Mouse (Mus musculus) liver, adult 2 months (tissue): ENCODE results near the gene Wdpcp. TPM values are rescaled to one million over a fixed set of nuclear protein-coding genes. Genes with fewer than 3 reads are reported as not detected.

ENCODE experiments used
- DNase-seq: peaks from one replicate; pipeline ENCODE4 v3.0.0-alpha.2; 2011; ENCODE audit warnings: low read depth, low spot score; ENCODE audit errors: extremely low read depth
- H3K27ac ChIP-seq: fragments of 200-500 bp; replicated peaks from 2 replicates; pipeline ENCODE4 v1.5.1; 2012; ENCODE audit warnings: low read depth, mild to moderate bottlenecking, control low read depth, inconsistent platforms, low read length; ENCODE audit not compliant: insufficient read depth
- H3K27me3 ChIP-seq: fragments of 200-500 bp; 2 replicates; pipeline ENCODE4 v1.6.1; 2012; ENCODE audit warnings: mild to moderate bottlenecking, moderate library complexity, low read length, inconsistent platforms; ENCODE audit not compliant: control insufficient read depth, insufficient read depth
- H3K36me3 ChIP-seq: fragments of 200-500 bp; 2 replicates; pipeline ENCODE4 v1.6.1; 2012; ENCODE audit warnings: low read length, inconsistent platforms; ENCODE audit not compliant: control insufficient read depth, insufficient read depth
- H3K4me1 ChIP-seq: fragments of 200-500 bp; 2 replicates; pipeline ENCODE4 v1.6.1; 2011; ENCODE audit warnings: low read length; ENCODE audit not compliant: control insufficient read depth, insufficient read depth
- H3K4me3 ChIP-seq: fragments of 200-500 bp; 2 replicates; pipeline ENCODE4 v1.5.1; 2011; ENCODE audit warnings: low read depth, mild to moderate bottlenecking, control low read depth, low read length, moderate library complexity; ENCODE audit not compliant: insufficient read depth
- H3K79me2 ChIP-seq: fragments of 200-500 bp; 2 replicates; pipeline ENCODE4 v1.6.1; 2012; ENCODE audit warnings: inconsistent platforms, mild to moderate bottlenecking, low read length, moderate library complexity; ENCODE audit not compliant: control insufficient read depth, insufficient read depth
- H3K9ac ChIP-seq: fragments of 200-500 bp; 2 replicates; pipeline ENCODE4 v1.6.1; 2012; ENCODE audit warnings: low read depth, mild to moderate bottlenecking, control low read depth, inconsistent platforms, low read length
- CTCF ChIP-seq: fragments of 200-500 bp; IDR thresholded peaks from 2 replicates; pipeline ENCODE4 v1.5.1; 2011; ENCODE audit warnings: low read depth, low read length, control low read depth
- POLR2A ChIP-seq: fragments of 200-500 bp; IDR thresholded peaks from 2 replicates; pipeline ENCODE4 v1.6.1; 2011; ENCODE audit warnings: low read length, control low read depth; ENCODE audit not compliant: insufficient read depth; ENCODE audit errors: extremely low read depth
- WGBS: fragments of 180-500 bp; shearing (Covaris S2); methylation state at CpG from one replicate; pipeline ENCODE4 v1.1.7; 2018; 5-methylcytosine and 5-hydroxymethylcytosine counted together
- polyA plus RNA-seq: library from polyadenylated mRNA; depleted of rRNA; stranded (reverse); fragments of >200 nt; gene quantifications from 2 replicates; pipeline ENCODE4 v1.2.3, GENCODE M21; 2012
- total RNA-seq: library from RNA; depleted of rRNA; stranded (reverse); fragments of >200 nt; gene quantifications from 2 replicates; pipeline ENCODE4 v1.2.3, GENCODE M21; 2014

Gene Wdpcp
- total and polyA plus RNA-seq, 2 experiments: 0.94 to 4.8 TPM

DNA sequence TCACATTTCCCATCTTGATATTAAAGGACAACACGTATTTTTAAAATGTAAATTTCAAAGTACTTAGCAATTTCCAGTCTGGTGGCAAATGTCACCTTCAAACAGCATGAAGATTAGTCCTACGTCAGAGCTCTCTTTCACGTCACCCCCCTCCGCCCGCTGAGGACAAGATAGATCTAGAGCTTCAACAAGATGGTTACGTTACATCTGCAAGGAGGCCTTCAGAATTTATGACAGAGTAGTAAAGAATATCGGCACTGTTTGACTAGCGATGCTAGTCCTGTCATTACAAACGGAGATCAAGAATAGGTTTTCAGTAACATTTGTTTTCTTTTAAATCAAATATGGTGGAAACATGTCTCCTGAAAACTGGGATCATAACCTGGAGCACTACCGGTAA lies 1.1 kb upstream of the Wdpcp start:
- Histone ChIP-seq H3K27ac (peak overlapping the region; percentile 91), H3K9ac (peak overlapping the region; percentile 88), H3K79me2 (peaks cover 7% of the 10 kb centered on the region; the same call in 1 of the 2 replicates), H3K4me1 (peaks cover 16% of the 10 kb centered on the region), H3K27me3 (no peaks in the 10 kb centered on the region), H3K36me3 (peaks cover 14% of the 10 kb centered on the region), H3K4me3 (peak overlapping the region; percentile 94)
- TF ChIP-seq CTCF (no peak), POLR2A (no peak)
- 2% methylated on average over 10 of the region's 10 CpGs for WGBS
- DNase-seq: peak; percentile 67

DNA sequence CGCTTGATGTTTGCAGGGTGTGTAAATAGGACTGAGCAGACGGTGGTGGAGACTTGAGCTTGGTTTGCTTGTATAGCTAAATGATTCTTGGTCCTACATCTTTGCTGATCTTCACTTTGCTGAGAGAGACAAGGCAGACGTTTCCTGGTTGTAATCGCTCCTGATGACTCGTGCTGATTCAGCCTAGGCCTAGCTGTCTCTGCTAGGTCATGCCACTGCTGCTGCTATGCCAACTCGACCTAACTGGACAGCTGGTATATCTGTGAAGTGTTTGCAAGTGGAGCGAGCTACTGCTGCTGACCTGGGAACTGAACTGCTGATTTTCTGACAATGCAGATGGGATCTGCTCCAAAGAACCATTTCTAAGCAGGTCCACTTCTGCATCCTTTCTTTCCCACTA lies 9.4 kb downstream of the Wdpcp start:
- no peak for TF ChIP-seq CTCF
- TF ChIP-seq POLR2A: no peak
- Histone ChIP-seq H3K79me2 (no peaks in the 10 kb centered on the region), H3K27ac (no peak overlapping the region), H3K9ac (no peak overlapping the region), H3K27me3 (no peaks in the 10 kb centered on the region), H3K4me1 (no peaks in the 10 kb centered on the region), H3K36me3 (no peaks in the 10 kb centered on the region), H3K4me3 (no peak overlapping the region)
- DNase-seq: no peak
- 81% methylated on average over 7 of the region's 7 CpGs for WGBS

DNA sequence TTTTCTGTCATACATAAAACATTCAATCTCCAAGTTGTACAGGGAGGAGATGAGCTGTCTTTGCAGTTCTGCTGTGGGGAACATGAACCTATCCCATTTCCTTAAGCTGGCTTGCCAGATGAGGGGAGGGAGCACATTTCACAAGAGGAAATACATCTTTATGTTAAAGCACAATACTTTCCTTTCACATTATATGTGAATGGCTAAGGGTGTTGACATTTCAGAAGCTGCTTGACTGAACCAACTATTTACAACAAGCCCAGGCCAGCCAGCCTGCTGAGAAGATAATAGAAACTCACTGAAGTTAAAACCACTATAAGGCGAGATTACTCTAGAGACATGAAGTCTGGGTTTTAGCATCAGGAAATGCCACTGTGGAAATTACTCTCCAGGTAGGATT lies 11.3 kb downstream of the Wdpcp start:
- no peak overlapping the region for H3K27ac ChIP-seq
- no peak for TF ChIP-seq POLR2A
- TF ChIP-seq CTCF: no peak
- no peaks in the 10 kb centered on the region for H3K27me3 ChIP-seq
- H3K9ac ChIP-seq: no peak overlapping the region
- H3K4me1 ChIP-seq: no peaks in the 10 kb centered on the region
- H3K4me3 ChIP-seq: no peak overlapping the region
- whole genome bisulfite sequencing: 96% methylated on average over 1 of the region's 1 CpGs
- no peaks in the 10 kb centered on the region for H3K79me2 ChIP-seq
- no peaks in the 10 kb centered on the region for H3K36me3 ChIP-seq
- DNase-seq: no peak

DNA sequence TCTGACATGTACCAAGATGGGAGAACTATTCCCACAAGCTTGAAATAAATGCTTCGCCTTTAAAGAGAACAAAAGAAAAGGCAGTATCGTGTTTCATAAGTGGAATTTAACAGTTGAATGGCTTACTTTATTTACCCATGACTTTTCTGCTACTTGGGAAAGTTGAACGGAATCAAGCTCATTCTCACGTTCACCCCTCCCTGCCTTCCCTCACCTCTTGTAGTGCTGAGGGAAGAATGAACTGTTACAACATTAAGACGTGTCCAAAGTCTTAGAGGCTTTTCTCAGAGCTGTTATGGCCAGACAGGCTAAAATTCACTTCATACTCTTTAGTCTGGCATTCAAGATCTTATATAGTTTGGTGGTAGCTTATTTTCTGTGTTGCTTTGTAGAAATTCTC lies 30.5 kb downstream of the Wdpcp start:
- no peak for DNase-seq
- no peaks in the 10 kb centered on the region for H3K4me1 ChIP-seq
- H3K27me3 ChIP-seq: no peaks in the 10 kb centered on the region
- H3K79me2 ChIP-seq: no peaks in the 10 kb centered on the region
- H3K36me3 ChIP-seq: no peaks in the 10 kb centered on the region
- 85% methylated on average over 5 of the region's 5 CpGs for WGBS
- TF ChIP-seq CTCF (no peak), POLR2A (no peak)
- no peak overlapping the region for H3K9ac ChIP-seq
- H3K4me3 ChIP-seq: no peak overlapping the region
- no peak overlapping the region for H3K27ac ChIP-seq

DNA sequence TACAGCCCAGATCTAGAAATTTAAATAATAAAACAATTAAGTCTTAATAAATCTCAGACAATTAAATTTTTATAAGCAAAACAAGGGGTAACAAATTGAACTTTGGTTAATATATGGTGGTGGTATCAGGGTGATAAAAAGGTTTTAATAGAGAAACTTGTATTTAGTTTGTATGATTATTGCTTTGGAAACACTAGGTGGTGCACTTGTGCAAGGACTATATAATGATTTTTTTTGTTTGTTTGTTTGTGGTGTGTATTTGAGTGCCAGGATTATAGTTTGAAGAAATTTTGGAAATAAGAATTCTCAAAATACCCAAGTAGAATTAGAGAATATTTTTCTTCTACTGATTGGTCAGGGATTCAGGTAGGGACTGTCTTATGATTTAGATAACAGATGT lies 43.9 kb downstream of the Wdpcp start:
- Histone ChIP-seq H3K36me3 (no peaks in the 10 kb centered on the region), H3K79me2 (no peaks in the 10 kb centered on the region), H3K4me3 (no peak overlapping the region), H3K9ac (no peak overlapping the region), H3K27me3 (no peaks in the 10 kb centered on the region), H3K27ac (no peak overlapping the region), H3K4me1 (no peaks in the 10 kb centered on the region)
- TF ChIP-seq CTCF (no peak), POLR2A (no peak)
- no peak for DNase-seq

DNA sequence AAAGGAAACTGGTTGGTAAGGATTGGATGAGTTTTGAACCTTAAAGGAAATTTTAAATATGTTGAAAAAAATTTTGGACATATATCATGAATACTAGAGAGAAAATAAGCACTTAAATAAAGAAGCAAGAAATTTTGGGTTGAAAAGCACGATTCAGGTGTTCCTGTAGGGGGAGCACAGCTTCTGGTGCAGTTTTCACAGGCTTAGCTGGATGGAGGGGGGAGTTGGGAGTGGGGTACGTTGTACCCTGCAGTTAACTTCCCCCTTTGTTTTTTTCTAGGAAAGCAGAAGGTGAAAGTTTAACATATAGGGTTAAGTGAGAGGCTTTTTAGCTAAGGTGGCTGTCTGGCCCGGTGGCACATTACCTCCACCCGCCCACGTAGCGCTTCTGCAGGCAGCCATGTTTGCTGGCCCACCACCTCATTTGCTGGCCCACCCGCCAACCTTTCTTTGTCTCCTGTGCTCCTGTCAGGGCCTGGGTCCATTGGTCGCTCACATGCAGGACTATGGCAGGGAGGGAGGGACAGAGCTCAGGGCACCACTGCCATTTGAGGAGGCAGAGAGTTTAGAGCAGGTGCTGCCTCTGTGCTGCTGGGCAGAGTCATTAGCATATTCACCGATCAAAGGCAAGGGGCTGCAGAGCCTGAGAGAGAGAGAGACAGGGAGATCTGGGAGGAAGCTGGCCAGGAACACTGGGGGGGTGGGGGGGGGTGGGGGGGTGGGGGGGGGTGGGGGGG lies 62.3 kb downstream of the Wdpcp start:
- Histone ChIP-seq H3K4me3 (no peak overlapping the region), H3K9ac (no peak overlapping the region), H3K79me2 (no peaks in the 10 kb centered on the region), H3K36me3 (no peaks in the 10 kb centered on the region), H3K27me3 (no peaks in the 10 kb centered on the region), H3K27ac (no peak overlapping the region), H3K4me1 (no peaks in the 10 kb centered on the region)
- no peak for TF ChIP-seq POLR2A
- TF ChIP-seq CTCF: no peak
- 76% methylated on average over 9 of the region's 9 CpGs for WGBS
- DNase-seq: no peak
